Mouse (Mus musculus): ENCODE results near the gene Trex2.
"Not testable (repeated sequence)": the region's sequence is repeated elsewhere in the genome, so short reads cannot be mapped to it uniquely, and the experiment has no call there.

The Trex2 gene

GRCm38 (mm10) chrX:73430036-73430435 lies 5.1 kb downstream of the Trex2 start:
- DNase-seq (ENCODE audit: low spot score): no peak

- no peak for DNase-seq (ENCODE audit: low spot score)
Measured at GRCm38 (mm10) chrX:73412767-73413166, 22.4 kb downstream of the Trex2 start.

- DNase-seq (ENCODE audit: low spot score): no peak
Measured at GRCm38 (mm10) chrX:73410880-73411517, 24.1 kb downstream of the Trex2 start, which contains the start of gene Zfp92. TSS of gene Zfp92 (plus strand) at chrX:73411096.

- no peak for DNase-seq (ENCODE audit: low spot score)
Measured at GRCm38 (mm10) chrX:73401616-73402015, 33.5 kb downstream of the Trex2 start.

- no peak for DNase-seq (ENCODE audit: low spot score)
Measured at GRCm38 (mm10) chrX:73400951-73401350, 34.2 kb downstream of the Trex2 start.

GRCm38 (mm10) chrX:73398636-73399035 lies 36.5 kb downstream of the Trex2 start, which contains the start of gene Gm18336:
TSS of gene Gm18336 (minus strand) at chrX:73398736.
- DNase-seq (ENCODE audit: low spot score): not testable (repeated sequence)

GRCm38 (mm10) chrX:73396446-73396845 lies 38.7 kb downstream of the Trex2 start:
- DNase-seq (ENCODE audit: low spot score): no peak

GRCm38 (mm10) chrX:73391481-73391880 lies 43.7 kb downstream of the Trex2 start:
- no peak for DNase-seq (ENCODE audit: low spot score)

GRCm38 (mm10) chrX:73384924-73385323 lies 50.2 kb downstream of the Trex2 start:
- DNase-seq (ENCODE audit: low spot score): no peak

- no peak for DNase-seq (ENCODE audit: low spot score)
Measured at GRCm38 (mm10) chrX:73384419-73384818, 50.7 kb downstream of the Trex2 start.

Measured in ovary, postnatal 14 days (tissue).